Mouse (Mus musculus) intestine, embryonic 14.5 days (tissue): Measurements from ENCODE around the gene Supt3. TPM values are rescaled to one million over a fixed set of nuclear protein-coding genes. Genes with fewer than 3 reads are reported as not detected.

Experiments used
- ATAC-seq: fragments of 200-750 bp; cut with Nextera tagmentation; replicated peaks from 2 replicates; pipeline ENCODE4 v1.8.0; 2017; ENCODE audit warnings: low read depth, moderate number of reproducible peaks, moderate TSS enrichment, moderate library complexity; ENCODE audit not compliant: low FRiP score, low TSS enrichment
- DNase-seq: peaks from one replicate; pipeline ENCODE4 v3.0.0-alpha.2; 2018; ENCODE audit warnings: low spot score
- H3K27ac ChIP-seq: fragments of 300-500 bp; sonication (generic); 2 replicates; pipeline ENCODE4 v1.5.1; 2014; ENCODE audit warnings: low read depth, mild to moderate bottlenecking, control low read depth
- H3K27me3 ChIP-seq: fragments of 300-500 bp; sonication (generic); replicated peaks from 2 replicates; pipeline ENCODE4 v1.6.1; 2014; ENCODE audit warnings: low read length, control low read depth; ENCODE audit not compliant: control insufficient read depth, insufficient read depth
- H3K36me3 ChIP-seq: fragments of 300-500 bp; sonication (generic); 2 replicates; pipeline ENCODE4 v1.6.1; 2014; ENCODE audit warnings: low read length, control low read depth; ENCODE audit not compliant: control insufficient read depth, insufficient read depth
- H3K4me1 ChIP-seq: fragments of 300-500 bp; sonication (generic); replicated peaks from 2 replicates; pipeline ENCODE4 v1.6.1; 2014; ENCODE audit warnings: low read length, control low read depth, mixed read lengths; ENCODE audit not compliant: control insufficient read depth, insufficient read depth
- H3K4me2 ChIP-seq: fragments of 300-500 bp; sonication (generic); 2 replicates; pipeline ENCODE4 v1.6.1; 2014; ENCODE audit warnings: low read length
- H3K4me3 ChIP-seq: fragments of 300-500 bp; sonication (generic); 2 replicates; pipeline ENCODE4 v1.5.1; 2014; ENCODE audit warnings: low read depth, low read length, control low read depth, mixed read lengths
- H3K9ac ChIP-seq: fragments of 300-500 bp; sonication (generic); 2 replicates; pipeline ENCODE4 v1.6.1; 2014; ENCODE audit warnings: mild to moderate bottlenecking, low read length
- H3K9me3 ChIP-seq: fragments of 300-500 bp; sonication (generic); 2 replicates; pipeline ENCODE4 v1.6.1; 2016; ENCODE audit warnings: low read length, control low read depth; ENCODE audit not compliant: control insufficient read depth
- WGBS: fragments of 180-500 bp; shearing (Covaris S2); extraction: QIAGEN DNeasy Blood & Tissue Kit; methylation state at CpG from one replicate; pipeline ENCODE4 v1.1.7; 2014; 5-methylcytosine and 5-hydroxymethylcytosine counted together
- polyA plus RNA-seq: library from polyadenylated mRNA; unstranded; fragments of >200 nt; fragmentation: Nextera tagmentation; extraction: Ambion mirVana; gene quantifications from 2 replicates; pipeline ENCODE4 v1.2.1, GENCODE M21; 2014

Supt3 gene
- polyA plus RNA-seq, 1 experiment from 2014 or later = 18.8 TPM

- no peak overlapping the region for H3K4me3 ChIP-seq
- H3K27ac ChIP-seq = no peak overlapping the region
- H3K27me3 ChIP-seq = no peaks in the 10 kb centered on the region
- H3K4me2 ChIP-seq = no peak overlapping the region
- H3K9ac ChIP-seq = no peak overlapping the region
- WGBS = 79% methylated on average over 6 of the region's 6 CpGs
- DNase-seq (no peak), ATAC-seq (no peak)
- H3K4me1 ChIP-seq = no peaks in the 10 kb centered on the region
- H3K9me3 ChIP-seq = no peaks in the 10 kb centered on the region
- H3K36me3 ChIP-seq = no peaks in the 10 kb centered on the region
These were observed 280.8 kb downstream of the Supt3 start for GRCm38 (mm10) chr17:45057780-45058179.

GRCm38 (mm10) chr17:45058566-45059363, 281.8 kb downstream of the Supt3 start:
- no peak for ATAC-seq
- Histone ChIP-seq H3K4me2 (no peak overlapping the region), H3K4me3 (no peak overlapping the region), H3K27ac (no peak overlapping the region), H3K9me3 (no peaks in the 10 kb centered on the region), H3K36me3 (no peaks in the 10 kb centered on the region), H3K27me3 (no peaks in the 10 kb centered on the region), H3K4me1 (no peaks in the 10 kb centered on the region), H3K9ac (no peak overlapping the region)
- DNase-seq = no peak
- 67% methylated on average over 6 of the region's 6 CpGs for WGBS

- no peak overlapping the region for H3K4me3 ChIP-seq
- no peaks in the 10 kb centered on the region for H3K27me3 ChIP-seq
- DNase-seq (no peak), ATAC-seq (no peak)
- no peaks in the 10 kb centered on the region for H3K9me3 ChIP-seq
- no peak overlapping the region for H3K9ac ChIP-seq
- 76% methylated on average over 5 of the region's 5 CpGs for WGBS
- H3K27ac ChIP-seq = no peak overlapping the region
- H3K4me2 ChIP-seq = no peak overlapping the region
- H3K4me1 ChIP-seq = no peaks in the 10 kb centered on the region
- no peaks in the 10 kb centered on the region for H3K36me3 ChIP-seq
These were observed 286.8 kb downstream of the Supt3 start for GRCm38 (mm10) chr17:45063776-45064175.

GRCm38 (mm10) chr17:45065465-45065864, 288.5 kb downstream of the Supt3 start:
- Histone ChIP-seq H3K9ac (no peak overlapping the region), H3K27me3 (no peaks in the 10 kb centered on the region), H3K9me3 (no peaks in the 10 kb centered on the region), H3K36me3 (no peaks in the 10 kb centered on the region), H3K4me3 (no peak overlapping the region), H3K4me2 (no peak overlapping the region), H3K27ac (no peak overlapping the region), H3K4me1 (no peaks in the 10 kb centered on the region)
- DNase-seq (no peak), ATAC-seq (no peak)
- WGBS = 75% methylated on average over 2 of the region's 2 CpGs

GRCm38 (mm10) chr17:45067441-45067840, 290.5 kb downstream of the Supt3 start:
- ATAC-seq = no peak
- Histone ChIP-seq H3K4me1 (no peaks in the 10 kb centered on the region), H3K27me3 (no peaks in the 10 kb centered on the region), H3K36me3 (no peaks in the 10 kb centered on the region), H3K4me2 (no peak overlapping the region), H3K9ac (no peak overlapping the region), H3K27ac (no peak overlapping the region), H3K9me3 (no peaks in the 10 kb centered on the region), H3K4me3 (no peak overlapping the region)
- no peak for DNase-seq
- 79% methylated on average over 3 of the region's 3 CpGs for WGBS

GRCm38 (mm10) chr17:45068321-45068720, 291.4 kb downstream of the Supt3 start:
- H3K4me3 ChIP-seq = no peak overlapping the region
- DNase-seq (no peak), ATAC-seq (no peak)
- no peak overlapping the region for H3K27ac ChIP-seq
- no peak overlapping the region for H3K9ac ChIP-seq
- H3K4me1 ChIP-seq = no peaks in the 10 kb centered on the region
- H3K4me2 ChIP-seq = no peak overlapping the region
- H3K27me3 ChIP-seq = no peaks in the 10 kb centered on the region
- no peaks in the 10 kb centered on the region for H3K36me3 ChIP-seq
- 66% methylated on average over 7 of the region's 7 CpGs for WGBS
- H3K9me3 ChIP-seq = no peaks in the 10 kb centered on the region

- Histone ChIP-seq H3K4me2 (no peak overlapping the region), H3K4me1 (no peaks in the 10 kb centered on the region), H3K27me3 (no peaks in the 10 kb centered on the region), H3K9ac (no peak overlapping the region), H3K36me3 (no peaks in the 10 kb centered on the region), H3K9me3 (no peaks in the 10 kb centered on the region), H3K4me3 (no peak overlapping the region), H3K27ac (no peak overlapping the region)
- ATAC-seq (no peak), DNase-seq (no peak)
- WGBS = 67% methylated on average over 7 of the region's 7 CpGs
These were observed 295.8 kb downstream of the Supt3 start for GRCm38 (mm10) chr17:45072495-45073347.

GRCm38 (mm10) chr17:45073348-45073634, 296.3 kb downstream of the Supt3 start:
- no peak for DNase-seq
- no peak for ATAC-seq
- H3K4me2 ChIP-seq = no peak overlapping the region
- no peaks in the 10 kb centered on the region for H3K36me3 ChIP-seq
- H3K27me3 ChIP-seq = no peaks in the 10 kb centered on the region
- H3K9me3 ChIP-seq = no peaks in the 10 kb centered on the region
- H3K27ac ChIP-seq = no peak overlapping the region
- no peak overlapping the region for H3K4me3 ChIP-seq
- H3K9ac ChIP-seq = no peak overlapping the region
- WGBS = 93% methylated on average over 8 of the region's 8 CpGs
- H3K4me1 ChIP-seq = no peaks in the 10 kb centered on the region
